Mouse (Mus musculus) embryonic facial prominence, embryonic 10.5 days (tissue): ENCODE measurements around the gene Narfl. TPM values are rescaled to one million over a fixed set of nuclear protein-coding genes. Genes with fewer than 3 reads are reported as not detected.
"Not testable (repeated sequence)": the region's sequence is repeated elsewhere in the genome, so short reads cannot be mapped to it uniquely, and the experiment has no call there.

ENCODE experiments used
- DNase-seq: peaks from one replicate; pipeline ENCODE4 v3.0.0-alpha.2; 2017; ENCODE audit warnings: low spot score
- H3K27ac ChIP-seq: fragments of 300-500 bp; sonication (generic); replicated peaks from 2 replicates; pipeline ENCODE4 v1.5.1; 2016; ENCODE audit warnings: mild to moderate bottlenecking
- H3K27me3 ChIP-seq: fragments of 300-500 bp; sonication (generic); replicated peaks from 2 replicates; pipeline ENCODE4 v1.6.1; 2016; ENCODE audit warnings: low read depth, mild to moderate bottlenecking; ENCODE audit not compliant: poor library complexity, severe bottlenecking
- H3K36me3 ChIP-seq: fragments of 300-500 bp; sonication (generic); replicated peaks from 2 replicates; pipeline ENCODE4 v1.6.1; 2016; ENCODE audit warnings: mild to moderate bottlenecking, moderate library complexity
- H3K4me1 ChIP-seq: fragments of 300-500 bp; sonication (generic); 2 replicates; pipeline ENCODE4 v1.6.1; 2016
- H3K4me3 ChIP-seq: fragments of 300-500 bp; sonication (generic); 2 replicates; pipeline ENCODE4 v1.5.1; 2016; ENCODE audit warnings: mild to moderate bottlenecking, moderate library complexity
- H3K9me3 ChIP-seq: fragments of 300-500 bp; sonication (generic); 2 replicates; pipeline ENCODE4 v1.6.1; 2016; ENCODE audit warnings: mild to moderate bottlenecking
- WGBS: fragments of 180-500 bp; shearing (Covaris S2); methylation state at CpG from one replicate; pipeline ENCODE4 v1.1.7; 2016; 5-methylcytosine and 5-hydroxymethylcytosine counted together
- polyA plus RNA-seq: library from polyadenylated mRNA; unstranded; fragments of >200 nt; fragmentation: Nextera tagmentation; extraction: Ambion mirVana; gene quantifications from 2 replicates; pipeline ENCODE4 v1.2.1, GENCODE M21; 2016

The Narfl gene
- polyA plus RNA-seq, 1 experiment from 2014 or later = 25.9 TPM

DNA sequence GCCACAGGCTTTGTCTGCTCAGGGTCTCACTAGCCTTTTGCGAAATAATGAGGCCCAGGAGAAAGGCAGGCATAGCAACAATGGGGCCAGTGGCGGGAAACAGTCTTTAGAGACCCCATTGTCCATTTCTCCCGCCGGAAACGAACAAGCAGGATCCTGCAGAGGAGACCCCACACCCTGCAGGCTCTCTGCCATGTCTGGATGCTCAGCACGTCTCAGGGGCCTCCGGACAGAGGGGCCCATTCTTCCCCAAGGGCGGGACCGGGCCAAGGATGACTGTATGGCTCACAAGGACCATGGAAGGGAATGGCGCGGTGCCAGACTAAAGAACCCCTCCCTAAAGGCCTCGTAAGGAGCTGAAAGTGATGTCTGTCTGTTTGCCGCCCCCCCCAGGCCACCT lies 20.6 kb downstream of the Narfl start:
- Histone ChIP-seq H3K9me3 (no peaks in the 10 kb centered on the region), H3K36me3 (peaks cover 38% of the 10 kb centered on the region), H3K4me1 (peaks cover 70% of the 10 kb centered on the region), H3K27me3 (no peaks in the 10 kb centered on the region), H3K27ac (peak overlapping the region; percentile 91), H3K4me3 (peak overlapping the region; percentile 77)
- no peak for DNase-seq
- 44% methylated on average over 13 of the region's 13 CpGs for WGBS

DNA sequence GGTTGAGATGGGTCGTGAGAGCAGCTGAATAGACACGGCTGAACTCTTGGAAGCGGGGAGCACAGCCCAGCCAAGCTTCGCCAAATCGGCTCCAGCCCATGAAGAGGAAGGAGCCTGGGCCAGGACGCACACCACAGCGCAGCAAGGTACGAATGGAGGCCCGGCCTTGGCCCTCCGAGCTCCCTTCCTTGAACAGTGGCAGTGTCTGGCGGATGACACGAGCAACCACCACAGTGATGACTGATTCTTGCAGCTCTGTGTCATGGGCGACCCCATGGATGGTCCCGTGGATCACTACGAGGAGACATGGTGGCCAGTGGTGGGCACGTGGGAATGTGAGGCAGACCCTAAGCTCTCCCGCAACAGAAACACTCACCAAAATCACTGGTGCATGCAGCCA lies 21.4 kb downstream of the Narfl start:
- WGBS = 66% methylated on average over 17 of the region's 17 CpGs
- H3K27ac ChIP-seq = peak overlapping the region; percentile 91
- peaks cover 30% of the 10 kb centered on the region for H3K36me3 ChIP-seq
- H3K4me3 ChIP-seq = peak overlapping the region; percentile 77
- H3K4me1 ChIP-seq = peaks cover 70% of the 10 kb centered on the region
- no peaks in the 10 kb centered on the region for H3K27me3 ChIP-seq
- DNase-seq = no peak
- no peaks in the 10 kb centered on the region for H3K9me3 ChIP-seq

DNA sequence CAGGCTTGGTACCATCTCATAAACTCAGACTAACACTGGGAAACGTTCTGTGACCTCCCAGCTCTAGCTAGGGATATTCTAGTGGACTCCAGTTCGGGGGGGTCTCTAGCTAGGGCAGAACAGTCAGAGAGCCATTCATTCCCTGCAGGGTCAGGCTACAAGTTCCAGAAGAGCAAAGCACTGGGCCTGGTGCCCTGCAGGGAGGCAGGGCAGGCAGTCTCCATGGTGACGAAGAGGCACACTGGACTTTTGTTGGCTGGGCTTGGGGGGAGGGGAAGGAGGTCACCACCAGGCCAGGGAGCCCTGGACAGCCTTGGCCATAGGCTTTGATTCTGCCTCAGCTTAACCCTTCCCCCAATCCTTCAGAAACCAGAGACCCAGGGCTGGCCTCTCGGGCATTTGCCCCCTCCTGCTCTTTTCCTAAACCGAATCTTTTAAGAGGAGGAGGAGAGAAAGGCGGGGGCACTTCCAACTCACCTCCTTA lies 22.1 kb downstream of the Narfl start, which contains the start of gene AC134908.4:
Gene AC134908.4, minus strand, starts transcription at position 51 of the 484 bp plus-strand sequence.
- H3K9me3 ChIP-seq = no peaks in the 10 kb centered on the region
- H3K4me1 ChIP-seq = peaks cover 66% of the 10 kb centered on the region
- no peaks in the 10 kb centered on the region for H3K27me3 ChIP-seq
- DNase-seq = peak; percentile 90
- H3K27ac ChIP-seq = peak within 1 kb of the TSS; percentile 91
- H3K36me3 ChIP-seq = peaks cover 25% of the 10 kb centered on the region
- peak within 1 kb of the TSS; percentile 77 for H3K4me3 ChIP-seq
- 4% methylated on average over 6 of the region's 6 CpGs for WGBS

DNA sequence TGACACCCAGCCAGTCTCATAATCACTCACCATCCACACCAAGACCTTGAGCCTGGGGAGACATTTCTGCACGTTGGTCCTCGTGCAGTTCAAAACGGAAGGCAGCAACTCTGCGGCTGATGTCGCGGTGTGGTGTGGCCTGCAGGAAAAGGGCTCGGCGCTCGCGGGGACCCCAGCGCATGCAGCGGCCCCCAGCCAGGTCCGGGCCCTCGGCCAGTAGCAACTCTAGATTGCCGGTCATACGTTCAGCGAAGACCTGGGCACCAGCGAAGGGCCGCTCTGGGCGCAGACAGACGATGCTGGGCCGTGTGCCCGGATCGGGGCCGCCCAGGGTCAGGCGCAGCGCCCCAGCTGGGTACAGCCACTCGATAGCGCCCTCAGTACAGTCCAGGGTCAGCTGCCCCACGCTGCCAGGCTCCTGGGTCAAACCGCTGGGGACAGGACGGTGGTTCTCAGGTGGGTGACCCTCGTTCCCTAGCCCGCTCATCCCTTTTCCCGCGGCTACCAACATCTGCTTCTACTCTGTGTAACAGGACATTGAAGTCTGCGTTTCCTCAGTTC lies 22.7 kb downstream of the Narfl start:
- peak overlapping the region; percentile 77 for H3K4me3 ChIP-seq
- peak overlapping the region; percentile 91 for H3K27ac ChIP-seq
- H3K4me1 ChIP-seq = peaks cover 60% of the 10 kb centered on the region
- peaks cover 25% of the 10 kb centered on the region for H3K36me3 ChIP-seq
- under 1% methylated on average over 37 of the region's 37 CpGs for WGBS
- no peak for DNase-seq
- no peaks in the 10 kb centered on the region for H3K27me3 ChIP-seq
- H3K9me3 ChIP-seq = no peaks in the 10 kb centered on the region

DNA sequence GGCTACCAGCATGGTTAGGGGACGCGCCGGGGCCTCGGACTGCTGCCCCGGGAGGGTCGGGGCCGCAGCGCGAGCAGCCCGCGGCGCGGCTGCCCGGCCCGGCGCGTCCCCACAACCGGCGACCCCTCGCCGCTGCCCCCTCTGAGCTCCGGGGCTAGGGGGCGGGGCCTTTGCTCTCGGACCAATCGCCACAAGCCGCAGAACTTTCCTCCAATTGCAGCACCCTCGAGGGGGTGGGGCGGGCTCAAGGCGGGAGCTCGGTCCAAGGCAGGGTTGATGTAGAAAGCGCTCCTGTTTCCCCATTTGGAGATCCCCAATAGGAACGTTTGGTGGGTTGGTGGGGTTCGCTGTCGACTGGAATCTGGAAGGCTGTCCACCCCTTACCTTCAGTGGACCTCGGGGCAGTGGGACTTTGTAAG lies 23.4 kb downstream of the Narfl start, which contains the start of gene Metrn:
Gene Metrn, minus strand, starts transcription at position 186 of the 419 bp plus-strand sequence.
- H3K4me3 ChIP-seq = peak within 1 kb of the TSS; percentile 77
- H3K27ac ChIP-seq = peak within 1 kb of the TSS; percentile 91
- DNase-seq = peak; percentile 96
- H3K4me1 ChIP-seq = peaks cover 53% of the 10 kb centered on the region
- WGBS = under 1% methylated on average over 35 of the region's 35 CpGs
- H3K27me3 ChIP-seq = peaks cover 6% of the 10 kb centered on the region; the same call in 1 of the 2 replicates
- H3K9me3 ChIP-seq = no peaks in the 10 kb centered on the region
- peaks cover 25% of the 10 kb centered on the region for H3K36me3 ChIP-seq

DNA sequence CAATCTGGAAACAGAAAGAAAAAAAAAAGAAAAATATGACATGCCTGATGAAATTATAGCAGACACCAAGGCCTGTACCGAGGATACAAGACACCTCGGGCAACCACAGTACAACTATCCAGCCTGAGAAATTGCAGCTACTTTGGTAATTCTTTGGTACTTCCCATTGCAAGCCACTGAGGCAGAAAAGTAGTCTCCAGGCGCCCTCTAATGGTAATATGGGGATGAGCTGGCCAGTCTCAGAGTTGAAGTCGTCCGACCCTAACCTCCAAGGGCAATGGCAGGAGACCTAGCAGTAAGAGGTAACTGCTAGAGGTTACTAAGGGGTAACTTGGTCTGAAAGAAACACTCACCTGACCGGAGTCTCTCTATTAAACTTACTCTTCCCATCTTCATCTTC lies 27.5 kb downstream of the Narfl start:
- Histone ChIP-seq H3K4me1 (peaks cover 30% of the 10 kb centered on the region), H3K27me3 (peaks cover 25% of the 10 kb centered on the region)

DNA sequence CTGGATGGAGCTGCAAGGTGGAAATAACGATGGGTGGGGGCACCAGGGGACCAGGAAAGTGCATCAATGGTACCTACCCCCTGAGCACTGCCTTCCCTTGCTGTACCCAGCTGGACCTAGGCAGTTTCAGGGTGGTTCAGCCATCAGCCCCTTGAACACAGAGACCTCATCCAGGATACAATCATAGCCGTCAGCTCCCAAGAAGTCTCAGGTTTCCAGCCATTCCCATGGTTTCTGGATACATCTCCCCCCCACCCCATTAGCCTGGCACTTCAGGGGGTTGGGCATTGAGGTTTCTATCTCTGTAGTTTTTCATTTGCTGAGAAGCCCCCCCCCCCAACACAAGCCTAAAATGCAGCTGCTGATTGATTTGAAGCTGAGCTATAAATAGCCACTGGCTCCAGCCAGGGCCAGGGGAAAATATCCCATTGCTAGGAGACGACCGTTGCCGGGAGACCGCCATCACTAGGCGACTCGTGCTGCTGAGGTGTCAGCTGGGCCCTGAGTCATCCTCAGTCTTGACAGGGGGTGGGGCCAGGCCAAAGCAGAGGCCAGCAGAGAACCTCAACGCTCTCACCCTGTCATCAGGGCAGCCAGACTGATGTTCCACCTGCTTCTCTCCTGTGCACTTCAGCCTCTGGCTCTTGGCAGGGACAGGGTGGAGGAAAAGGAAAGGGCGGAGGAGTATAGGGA lies 29.4 kb downstream of the Narfl start:
- DNase-seq = peak; percentile 70
- peak overlapping the region; percentile 32; the same call in 1 of the 2 replicates for H3K4me3 ChIP-seq
- no peaks in the 10 kb centered on the region for H3K36me3 ChIP-seq
- H3K9me3 ChIP-seq = no peaks in the 10 kb centered on the region
- WGBS = 14% methylated on average over 10 of the region's 10 CpGs
- peaks cover 32% of the 10 kb centered on the region for H3K27me3 ChIP-seq
- peak overlapping the region; percentile 66 for H3K27ac ChIP-seq
- peaks cover 16% of the 10 kb centered on the region for H3K4me1 ChIP-seq

More for the DNA sequence above, 27.5 kb downstream of the Narfl start:
- H3K36me3 ChIP-seq = peaks cover 4% of the 10 kb centered on the region; the same call in 1 of the 2 replicates
- H3K9me3 ChIP-seq = no peaks in the 10 kb centered on the region
- 8% methylated on average over 6 of the region's 6 CpGs for WGBS
- DNase-seq = peak; percentile 75
- no peak overlapping the region for H3K27ac ChIP-seq
- H3K4me3 ChIP-seq = no peak overlapping the region

DNA sequence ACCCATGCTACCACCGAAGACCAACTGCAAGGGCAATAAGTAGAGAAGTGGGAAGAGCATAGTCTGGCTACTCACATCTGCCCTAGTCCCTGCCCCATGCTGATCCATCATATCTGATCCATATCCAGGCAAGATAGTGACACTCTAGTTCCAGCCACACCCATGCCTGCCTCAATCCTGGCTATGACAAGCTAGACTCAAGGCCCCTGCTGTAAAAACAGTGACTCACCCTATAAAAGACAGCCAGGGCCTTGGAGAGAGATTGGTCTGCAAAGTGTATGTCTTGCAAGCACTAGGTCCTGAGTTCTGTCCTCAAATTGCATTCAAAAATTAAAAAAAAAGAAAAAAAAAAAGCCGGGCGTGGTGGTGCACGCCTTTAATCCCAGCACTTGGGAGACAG lies 32.9 kb downstream of the Narfl start:
- H3K27me3 ChIP-seq = peaks cover 66% of the 10 kb centered on the region
- no peak for DNase-seq

DNA sequence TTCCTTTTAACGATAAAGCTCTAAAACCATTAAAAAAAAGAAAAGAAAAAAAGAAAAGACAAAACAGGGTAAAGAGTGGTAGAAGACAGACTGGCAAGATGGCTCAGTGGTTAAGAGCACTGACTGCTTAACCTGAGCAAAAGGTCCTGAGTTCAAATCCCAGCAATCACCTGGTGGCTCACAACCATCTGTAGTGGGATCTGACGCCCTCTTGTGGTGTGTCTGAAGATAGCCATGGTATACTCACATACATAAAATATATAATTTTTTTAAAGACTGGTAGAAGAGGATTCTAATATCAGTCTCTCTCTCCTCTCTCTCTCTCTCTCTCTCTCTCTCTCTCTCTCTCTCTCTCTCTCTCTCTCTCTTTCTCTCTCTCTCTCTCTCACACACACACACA lies 33.9 kb downstream of the Narfl start:
- peaks cover 66% of the 10 kb centered on the region for H3K27me3 ChIP-seq
- not testable (repeated sequence) for H3K36me3 ChIP-seq, DNase-seq, H3K4me3 ChIP-seq, H3K9me3 ChIP-seq, H3K27ac ChIP-seq
- WGBS = 47% methylated on average over 2 of the region's 2 CpGs
- H3K4me1 ChIP-seq = peaks cover 42% of the 10 kb centered on the region

More for the DNA sequence above, 32.9 kb downstream of the Narfl start:
- Histone ChIP-seq H3K27ac (no peak overlapping the region), H3K9me3 (no peaks in the 10 kb centered on the region), H3K36me3 (no peaks in the 10 kb centered on the region), H3K4me1 (peaks cover 45% of the 10 kb centered on the region), H3K4me3 (no peak overlapping the region)
- WGBS = 84% methylated on average over 4 of the region's 4 CpGs

DNA sequence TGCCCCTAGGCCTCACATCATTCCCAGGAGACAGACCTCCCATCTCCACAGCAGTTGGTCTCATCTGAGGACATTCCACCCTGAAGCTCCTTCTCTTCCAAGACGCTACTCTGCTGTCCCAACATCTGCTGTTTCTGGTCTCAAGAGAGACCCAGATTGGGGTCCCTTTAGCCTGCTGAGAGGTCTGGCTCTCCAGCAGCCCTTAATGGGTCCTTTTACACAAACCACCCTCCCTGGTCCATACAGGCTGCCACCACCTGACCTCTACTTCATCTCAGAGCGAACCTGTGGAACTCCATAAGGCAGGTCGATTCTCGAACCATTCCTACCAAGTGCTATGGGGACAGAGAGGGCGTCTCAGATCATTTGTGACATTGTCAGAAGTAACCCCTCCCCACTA lies 34.5 kb downstream of the Narfl start:
- H3K4me1 ChIP-seq = peaks cover 36% of the 10 kb centered on the region
- H3K27me3 ChIP-seq = peaks cover 70% of the 10 kb centered on the region
- no peaks in the 10 kb centered on the region for H3K9me3 ChIP-seq
- peak overlapping the region; percentile 82 for H3K4me3 ChIP-seq
- 36% methylated on average over 5 of the region's 5 CpGs for WGBS
- H3K27ac ChIP-seq = peak overlapping the region; percentile 86; the same call in 1 of the 2 replicates
- no peaks in the 10 kb centered on the region for H3K36me3 ChIP-seq
- DNase-seq = no peak

DNA sequence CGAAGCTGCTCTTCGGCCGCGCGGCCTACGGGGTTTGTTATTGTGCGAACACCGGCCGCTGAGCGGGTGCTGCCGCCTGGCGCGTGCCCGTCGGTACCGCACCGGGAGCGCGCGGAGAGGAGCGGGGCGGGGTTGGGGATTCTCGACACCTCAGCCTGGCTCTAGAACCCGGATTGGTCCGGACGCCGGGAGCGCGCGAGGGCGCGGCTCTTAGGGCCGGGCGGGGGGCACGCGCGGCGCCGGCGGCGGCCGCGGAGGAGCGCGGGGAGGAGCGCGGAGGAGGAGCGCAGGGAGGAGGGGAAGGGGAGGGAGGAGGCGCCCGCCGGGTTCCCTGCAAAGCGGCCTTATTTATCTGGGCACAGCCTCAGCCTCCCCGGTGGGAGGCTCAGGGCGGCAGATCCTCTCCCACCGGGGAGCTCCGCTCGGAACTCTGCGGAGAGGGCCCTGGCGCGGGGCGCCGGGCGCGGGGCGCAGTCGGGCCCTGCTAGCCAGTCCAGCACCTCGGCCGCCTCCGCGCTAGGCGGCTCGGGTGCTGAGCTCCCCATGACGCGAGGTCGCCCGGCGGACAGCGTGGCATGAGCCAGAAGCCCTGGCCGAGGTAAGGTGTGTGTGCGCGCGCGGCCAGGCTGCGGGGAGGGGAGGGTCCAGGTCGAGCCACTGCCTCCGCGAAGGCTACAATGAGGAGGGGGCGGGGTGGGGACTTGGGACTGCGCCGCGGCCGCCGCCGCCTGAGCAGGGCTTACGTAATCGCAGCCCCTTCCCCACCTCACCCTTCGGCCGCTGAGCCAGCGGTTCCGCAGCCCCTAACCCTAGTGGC lies 35.4 kb downstream of the Narfl start, which contains the start of gene Fbxl16:
Gene Fbxl16, plus strand, starts transcription at position 297 of the 817 bp plus-strand sequence.
- Histone ChIP-seq H3K36me3 (no peaks in the 10 kb centered on the region), H3K4me3 (peak within 1 kb of the TSS; percentile 82), H3K4me1 (peaks cover 34% of the 10 kb centered on the region), H3K27ac (peak within 1 kb of the TSS; percentile 86), H3K27me3 (peaks cover 68% of the 10 kb centered on the region), H3K9me3 (no peaks in the 10 kb centered on the region)
- WGBS = under 1% methylated on average over 97 of the region's 100 CpGs
- peak; percentile 88 for DNase-seq
